ENCODE assay signal across 19 mouse cellular contexts in genomic region chr10:39512631-39513314, GRCm38 (mm10).
DNase-seq lines count a peak whose midpoint lies in the region; ATAC-seq and TF ChIP-seq lines count a peak whose summit lies in the region.
"Had no signal": no experiment of that assay in that cellular context is flagged by ENCODE, and none has a peak within 500 bp of the region (broad histone marks: within the 10 kb centered on the region; RNA-seq: fewer than 3 reads in every experiment).

No protein-coding gene starts in this region.

- no peak for TF ChIP-seq CTCF in intestine, postnatal 0 days (IDR thresholded peaks at IDR 0.05; ENCODE audit: low read depth)

- H3K27me3 ChIP-seq in embryonic facial prominence, embryonic 14.5 days (replicated peaks; ENCODE audit: control insufficient read depth, insufficient read depth, low read length): no peaks in the 10 kb centered on the region
- H3K27me3 ChIP-seq in embryonic facial prominence, embryonic 10.5 days (replicated peaks; ENCODE audit: low read depth, poor library complexity, severe bottlenecking): no peaks in the 10 kb centered on the region
- no peaks in the 10 kb centered on the region for H3K27me3 ChIP-seq in intestine, embryonic 16.5 days (replicated peaks; ENCODE audit: control insufficient read depth, insufficient read depth, low read length)
- H3K27me3 ChIP-seq in intestine, postnatal 0 days (replicated peaks; ENCODE audit: control insufficient read depth, insufficient read depth, low read length): no peaks in the 10 kb centered on the region
- no peaks in the 10 kb centered on the region for H3K27me3 ChIP-seq in midbrain, embryonic 14.5 days (ENCODE audit: control insufficient read depth, insufficient read depth, low read length)
- H3K27me3 ChIP-seq in midbrain, embryonic 11.5 days (ENCODE audit: control insufficient read depth, insufficient read depth, low read length): no peaks in the 10 kb centered on the region
- H3K27me3 ChIP-seq: CH12.LX; heart, embryonic 15.5 days; intestine, embryonic 15.5 days; limb, embryonic 12.5 days; liver, embryonic 15.5 days had no signal

- no peak overlapping the region for H3K9ac ChIP-seq in embryonic facial prominence, embryonic 14.5 days (ENCODE audit: low read depth, low read length)
- no peak overlapping the region for H3K9ac ChIP-seq in intestine, embryonic 16.5 days (ENCODE audit: low read depth, low read length)
- H3K9ac ChIP-seq in intestine, postnatal 0 days (ENCODE audit: low read depth, low read length): no peak overlapping the region
- H3K9ac ChIP-seq in midbrain, embryonic 14.5 days (replicated peaks; ENCODE audit: low read length): no peak overlapping the region
- no peak overlapping the region for H3K9ac ChIP-seq in midbrain, embryonic 11.5 days (ENCODE audit: low read length)
- H3K9ac ChIP-seq: heart, embryonic 15.5 days; intestine, embryonic 15.5 days; limb, embryonic 12.5 days; liver, embryonic 15.5 days had no signal

- no peak overlapping the region for H3K4me3 ChIP-seq in embryonic facial prominence, embryonic 14.5 days (ENCODE audit: low read depth, low read length)
- H3K4me3 ChIP-seq in embryonic facial prominence, embryonic 10.5 days: no peak overlapping the region
- H3K4me3 ChIP-seq in intestine, embryonic 16.5 days (ENCODE audit: low read length): no peak overlapping the region
- no peak overlapping the region for H3K4me3 ChIP-seq in intestine, postnatal 0 days (ENCODE audit: low read depth, low read length)
- H3K4me3 ChIP-seq in midbrain, embryonic 14.5 days (replicated peaks; ENCODE audit: low read depth, low read length): no peak overlapping the region
- H3K4me3 ChIP-seq in midbrain, embryonic 11.5 days (ENCODE audit: low read depth, low read length): no peak overlapping the region
- H3K4me3 ChIP-seq: heart, embryonic 15.5 days; hindbrain, embryonic 10.5 days; intestine, embryonic 15.5 days; limb, embryonic 12.5 days; liver, embryonic 15.5 days had no signal

- H3K9me3 ChIP-seq in embryonic facial prominence, embryonic 14.5 days (ENCODE audit: control insufficient read depth, low read length): no peaks in the 10 kb centered on the region
- peaks cover 6% of the 10 kb centered on the region for H3K9me3 ChIP-seq in embryonic facial prominence, embryonic 10.5 days
- H3K9me3 ChIP-seq in intestine, embryonic 16.5 days (ENCODE audit: control insufficient read depth, low read length): no peaks in the 10 kb centered on the region
- no peaks in the 10 kb centered on the region for H3K9me3 ChIP-seq in intestine, postnatal 0 days (ENCODE audit: control insufficient read depth)
- H3K9me3 ChIP-seq in midbrain, embryonic 14.5 days (ENCODE audit: control insufficient read depth, low read length): no peaks in the 10 kb centered on the region
- H3K9me3 ChIP-seq in midbrain, embryonic 11.5 days (ENCODE audit: control insufficient read depth, low read length): no peaks in the 10 kb centered on the region
- H3K9me3 ChIP-seq: heart, embryonic 15.5 days; intestine, embryonic 15.5 days; liver, embryonic 15.5 days had no signal

- H3K4me2 ChIP-seq in embryonic facial prominence, embryonic 14.5 days (ENCODE audit: low read depth, low read length): no peak overlapping the region
- H3K4me2 ChIP-seq in intestine, embryonic 16.5 days (ENCODE audit: low read depth, low read length): no peak overlapping the region
- H3K4me2 ChIP-seq in intestine, postnatal 0 days (replicated peaks; ENCODE audit: low read depth): no peak overlapping the region
- H3K4me2 ChIP-seq in midbrain, embryonic 14.5 days (ENCODE audit: low read length): no peak overlapping the region
- H3K4me2 ChIP-seq in midbrain, embryonic 11.5 days: no peak overlapping the region
- H3K4me2 ChIP-seq: heart, embryonic 15.5 days; intestine, embryonic 15.5 days; limb, embryonic 12.5 days; liver, embryonic 15.5 days had no signal

- WGBS in embryonic facial prominence, embryonic 14.5 days: 65% methylated on average over 14 of the region's 14 CpGs
- 88% methylated on average over 14 of the region's 14 CpGs for WGBS in embryonic facial prominence, embryonic 10.5 days
- 68% methylated on average over 14 of the region's 14 CpGs for WGBS in intestine, embryonic 16.5 days
- WGBS in intestine, postnatal 0 days: 71% methylated on average over 14 of the region's 14 CpGs
- WGBS in midbrain, embryonic 14.5 days: 81% methylated on average over 14 of the region's 14 CpGs
- WGBS in midbrain, embryonic 11.5 days: 86% methylated on average over 14 of the region's 14 CpGs

- peaks cover 36% of the 10 kb centered on the region for H3K4me1 ChIP-seq in embryonic facial prominence, embryonic 14.5 days (ENCODE audit: control insufficient read depth, insufficient read depth, low read length)
- peaks cover 48% of the 10 kb centered on the region for H3K4me1 ChIP-seq in embryonic facial prominence, embryonic 10.5 days
- H3K4me1 ChIP-seq in intestine, embryonic 16.5 days (ENCODE audit: control insufficient read depth, insufficient read depth, low read length): peaks cover 4% of the 10 kb centered on the region; the same call in 1 of the 2 replicates
- H3K4me1 ChIP-seq in intestine, postnatal 0 days (replicated peaks; ENCODE audit: control insufficient read depth, insufficient read depth, low read length): no peaks in the 10 kb centered on the region; the same call in 1 of the 2 replicates
- H3K4me1 ChIP-seq in midbrain, embryonic 14.5 days (ENCODE audit: control insufficient read depth, insufficient read depth, low read length): peaks cover 9% of the 10 kb centered on the region; the same call in 1 of the 2 replicates
- peaks cover 9% of the 10 kb centered on the region for H3K4me1 ChIP-seq in midbrain, embryonic 11.5 days (ENCODE audit: control insufficient read depth, insufficient read depth, low read length)
- H3K4me1 ChIP-seq: liver, embryonic 15.5 days had no signal

- 0 out of 2 replicates have a peak, but pooled peaks have one; percentile 24 for ATAC-seq in embryonic facial prominence, embryonic 14.5 days (ENCODE audit: low read depth)
- ATAC-seq in intestine, embryonic 16.5 days: peak; percentile 29; the same call in 1 of the 2 replicates
- no peak for ATAC-seq in intestine, postnatal 0 days
- ATAC-seq in midbrain, embryonic 14.5 days (ENCODE audit: low FRiP score, low TSS enrichment): no peak
- no peak for ATAC-seq in midbrain, embryonic 11.5 days (ENCODE audit: low FRiP score)
- ATAC-seq: intestine, embryonic 15.5 days had no signal

- peaks cover 15% of the 10 kb centered on the region for H3K36me3 ChIP-seq in embryonic facial prominence, embryonic 14.5 days (ENCODE audit: control insufficient read depth, insufficient read depth, low read length)
- peaks cover 49% of the 10 kb centered on the region for H3K36me3 ChIP-seq in embryonic facial prominence, embryonic 10.5 days (replicated peaks)
- H3K36me3 ChIP-seq in intestine, embryonic 16.5 days (ENCODE audit: control insufficient read depth, insufficient read depth, low read length): peaks cover 11% of the 10 kb centered on the region; the same call in 1 of the 2 replicates
- H3K36me3 ChIP-seq in intestine, postnatal 0 days (ENCODE audit: control insufficient read depth, insufficient read depth): peaks cover 9% of the 10 kb centered on the region; the same call in 1 of the 2 replicates
- peaks cover 21% of the 10 kb centered on the region for H3K36me3 ChIP-seq in midbrain, embryonic 14.5 days (ENCODE audit: control insufficient read depth, insufficient read depth, low read length)
- peaks cover 7% of the 10 kb centered on the region for H3K36me3 ChIP-seq in midbrain, embryonic 11.5 days (ENCODE audit: control insufficient read depth, insufficient read depth, low read length)

- no peak overlapping the region; the same call in 1 of the 2 replicates for H3K27ac ChIP-seq in embryonic facial prominence, embryonic 14.5 days (replicated peaks; ENCODE audit: low read depth, low read length)
- no peak overlapping the region for H3K27ac ChIP-seq in embryonic facial prominence, embryonic 10.5 days (replicated peaks)
- H3K27ac ChIP-seq in intestine, embryonic 16.5 days (ENCODE audit: low read length): peak overlapping the region; percentile 20; the same call in 1 of the 2 replicates
- no peak overlapping the region for H3K27ac ChIP-seq in intestine, postnatal 0 days (ENCODE audit: low read depth, low read length)
- H3K27ac ChIP-seq in midbrain, embryonic 14.5 days (replicated peaks; ENCODE audit: low read depth, low read length): 0 out of 2 replicates have a peak overlapping the region, but pooled peaks have one; percentile 26
- no peak overlapping the region for H3K27ac ChIP-seq in midbrain, embryonic 11.5 days (ENCODE audit: low read depth, low read length)
- H3K27ac ChIP-seq: heart, embryonic 15.5 days; intestine, embryonic 15.5 days; kidney, postnatal 0 days; limb, embryonic 12.5 days; liver, embryonic 15.5 days had no signal

- DNase-seq in embryonic facial prominence, embryonic 14.5 days (ENCODE audit: low spot score): peak; percentile 50
- no peak for DNase-seq in embryonic facial prominence, embryonic 10.5 days (ENCODE audit: low spot score)
- no peak for DNase-seq in midbrain, embryonic 14.5 days
- DNase-seq in midbrain, embryonic 11.5 days (ENCODE audit: low spot score, missing footprints): no peak
- no peak for DNase-seq in adrenal gland, postnatal 36 days
- DNase-seq in urinary bladder, postnatal 4 days (ENCODE audit: low spot score in 2 of 2): no peak
- DNase-seq: adrenal gland, postnatal 14 days; cerebellum, adult 9-11 months; right cerebral cortex, postnatal 4 days; thymus, postnatal 36 days had no signal

Comparison
In these comparisons a context has a peak if more than half of its experiments do, and no peak if none do; other contexts are left out.
1. ATAC-seq: peak in embryonic facial prominence, embryonic 14.5 days (single experiment) and intestine, embryonic 16.5 days (single experiment); none in intestine, postnatal 0 days (single experiment), midbrain, embryonic 14.5 days (single experiment) and midbrain, embryonic 11.5 days (single experiment).
2. H3K27ac ChIP-seq: peak in intestine, embryonic 16.5 days (single experiment) and midbrain, embryonic 14.5 days (single experiment); none in embryonic facial prominence, embryonic 14.5 days (single experiment), embryonic facial prominence, embryonic 10.5 days (single experiment), intestine, postnatal 0 days (single experiment) and midbrain, embryonic 11.5 days (single experiment).